Mouse (Mus musculus) urinary bladder, postnatal 14 days (tissue): ENCODE measurements around the gene Nedd1.

Experiments used
- DNase-seq: peaks from one replicate; pipeline ENCODE4 v3.0.0; 2021; ENCODE audit warnings: low spot score

The Nedd1 gene

DNA sequence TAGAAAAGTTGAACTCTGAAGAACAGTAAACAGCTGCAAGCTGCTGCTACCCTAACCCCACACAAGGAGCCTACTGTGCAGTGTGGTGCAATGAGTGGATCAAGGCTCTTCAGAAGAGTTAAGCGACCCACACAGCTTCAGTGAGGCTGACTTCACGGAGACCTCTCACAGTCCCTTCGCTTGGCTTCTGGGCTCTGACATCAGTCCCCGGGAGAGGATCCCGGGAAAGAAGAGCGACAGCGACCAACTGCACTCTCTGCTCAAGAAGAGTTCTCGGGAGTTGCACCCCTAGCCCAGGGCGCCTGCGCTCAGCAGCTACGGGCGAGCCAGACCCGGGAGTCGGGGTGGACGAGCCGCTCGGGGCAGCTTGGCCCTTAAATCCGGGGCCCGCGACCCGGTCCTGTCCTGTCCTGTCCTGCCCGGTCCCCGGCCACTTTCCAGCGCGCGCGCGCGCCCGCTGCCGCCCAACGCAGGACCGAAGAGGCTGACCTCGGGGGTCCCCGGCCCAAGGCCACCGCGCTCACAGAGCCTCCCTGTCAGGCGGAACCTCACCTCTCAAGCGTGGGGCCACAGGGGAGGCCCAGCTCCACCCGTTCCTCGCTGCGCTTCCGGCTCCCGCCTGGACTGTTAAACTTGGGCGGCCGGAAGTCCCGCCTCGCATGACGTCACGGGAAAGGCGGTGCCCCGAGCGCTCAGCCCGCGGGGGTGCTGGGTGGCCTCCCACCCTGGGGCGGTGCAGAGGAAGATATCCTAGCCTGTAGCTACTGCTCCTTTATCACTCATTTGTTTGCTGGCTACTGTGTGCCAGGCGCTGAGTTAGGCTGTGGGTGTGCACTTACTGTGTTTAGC is at the start of gene Nedd1:
TSS of gene Nedd1 (minus strand) at position 650 of the 849 bp plus-strand sequence.
- DNase-seq = peak; percentile 97

DNA sequence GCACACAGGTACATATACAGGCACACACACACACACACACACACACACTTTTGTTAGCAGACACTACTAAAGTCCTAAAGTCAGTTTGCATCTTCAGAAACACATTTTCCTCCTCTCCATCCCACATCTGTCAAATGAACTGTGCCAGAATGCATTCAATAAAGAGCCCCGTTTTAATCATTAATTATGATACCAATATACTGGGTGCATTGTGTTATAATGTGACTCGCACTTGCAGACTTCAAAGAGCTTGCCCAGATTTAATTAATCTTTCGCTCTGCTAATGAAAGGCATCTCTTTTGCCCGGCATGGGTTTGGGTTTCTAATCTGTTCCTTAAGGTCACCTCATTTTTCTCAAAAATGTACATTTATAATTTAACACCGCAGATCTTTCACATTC is 32.1 kb upstream of the Nedd1 start:
- DNase-seq = no peak

DNA sequence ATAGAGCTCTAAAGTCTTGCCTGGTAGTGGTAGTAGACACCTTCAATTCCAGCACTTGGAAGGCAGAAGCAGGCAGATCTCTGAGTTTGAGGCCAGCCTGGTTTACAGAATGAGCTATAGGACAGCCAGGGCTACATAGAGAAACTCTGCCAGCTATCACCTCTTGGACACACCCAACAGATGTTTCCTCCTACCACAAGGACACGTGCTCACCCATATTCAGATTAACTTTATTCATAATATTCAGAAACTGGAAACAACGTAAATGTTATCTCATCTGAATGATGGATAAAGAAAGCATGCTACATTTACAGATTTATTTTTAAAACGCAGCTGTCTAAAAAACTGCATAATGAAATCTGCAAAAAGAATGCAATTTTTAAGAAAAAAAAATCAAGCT is 8.1 kb upstream of the Nedd1 start:
- DNase-seq = no peak

DNA sequence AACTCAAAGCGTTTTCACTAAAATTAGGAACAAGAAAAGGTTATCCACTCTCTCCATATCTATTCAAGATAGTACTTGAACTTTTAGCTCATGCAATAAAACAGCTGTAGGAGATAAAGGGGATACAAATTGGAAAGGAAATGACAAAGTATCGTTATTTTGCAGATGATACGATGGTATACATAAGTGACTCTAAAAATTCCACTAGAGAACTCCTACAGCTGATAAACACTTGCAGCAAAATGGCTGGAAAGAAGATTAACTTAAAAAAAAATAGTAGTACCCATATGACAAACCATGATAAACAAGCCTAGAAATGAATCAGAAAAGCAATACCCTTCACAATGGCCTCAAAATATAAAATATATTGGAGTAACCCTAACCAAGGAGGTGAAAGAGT is 6.5 kb upstream of the Nedd1 start:
- DNase-seq = no peak

DNA sequence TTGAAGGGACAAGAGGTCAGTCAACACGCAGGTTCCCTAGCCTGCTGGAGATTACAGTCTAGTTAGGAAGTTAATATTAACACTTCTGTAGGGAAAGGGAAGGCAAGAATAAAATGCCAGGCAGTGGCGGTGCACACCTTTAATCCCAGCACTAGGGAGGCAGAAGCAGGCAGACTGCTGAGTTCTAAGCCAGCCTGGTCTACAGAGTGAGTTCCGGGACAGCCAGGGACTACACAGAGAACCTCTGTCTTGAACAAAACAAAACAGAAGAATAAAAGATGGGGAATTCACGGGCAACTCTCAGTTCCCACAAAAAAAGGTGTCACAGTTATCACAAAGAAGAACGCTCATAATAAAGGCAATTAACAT is 384 bp upstream of the Nedd1 start:
- DNase-seq = no peak

DNA sequence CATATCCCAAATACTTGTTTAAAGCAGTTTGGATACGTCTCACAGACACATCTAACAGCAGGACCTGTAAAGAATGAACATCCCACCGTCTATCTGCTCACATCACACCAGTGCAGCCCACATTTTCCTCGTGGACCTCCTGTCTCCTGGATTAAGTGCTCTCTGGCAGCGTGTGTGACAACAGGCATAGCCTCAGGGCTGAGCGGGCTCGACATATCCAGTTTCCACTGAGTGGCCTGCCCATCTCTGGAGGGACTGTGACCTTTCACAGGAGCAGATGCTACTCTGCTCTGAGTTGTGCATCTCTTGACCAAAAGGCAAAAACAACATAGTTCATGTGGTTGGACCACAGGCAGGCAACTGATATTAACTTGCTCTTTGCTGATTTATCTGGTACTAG is 23.2 kb downstream of the Nedd1 start:
- DNase-seq = no peak

DNA sequence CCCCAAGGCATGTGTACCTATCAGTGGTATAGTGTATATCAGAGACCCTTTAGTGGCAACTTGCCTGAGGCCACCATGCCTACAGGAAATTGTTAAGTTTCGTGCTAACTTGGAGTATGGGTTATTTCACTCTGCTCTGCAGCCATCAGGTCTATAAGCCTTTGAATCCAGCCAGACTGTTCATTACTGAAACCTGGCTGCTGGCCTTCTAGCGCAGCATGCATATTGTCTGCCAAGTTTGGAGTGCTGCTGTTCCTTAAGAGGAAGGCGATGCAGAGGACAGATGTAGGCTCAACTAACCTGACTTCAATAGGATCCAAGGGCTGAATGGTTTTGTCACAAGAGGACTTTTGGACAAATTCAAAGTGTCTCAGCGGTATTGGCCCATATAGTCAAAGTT is 47.2 kb downstream of the Nedd1 start:
- DNase-seq = no peak

DNA sequence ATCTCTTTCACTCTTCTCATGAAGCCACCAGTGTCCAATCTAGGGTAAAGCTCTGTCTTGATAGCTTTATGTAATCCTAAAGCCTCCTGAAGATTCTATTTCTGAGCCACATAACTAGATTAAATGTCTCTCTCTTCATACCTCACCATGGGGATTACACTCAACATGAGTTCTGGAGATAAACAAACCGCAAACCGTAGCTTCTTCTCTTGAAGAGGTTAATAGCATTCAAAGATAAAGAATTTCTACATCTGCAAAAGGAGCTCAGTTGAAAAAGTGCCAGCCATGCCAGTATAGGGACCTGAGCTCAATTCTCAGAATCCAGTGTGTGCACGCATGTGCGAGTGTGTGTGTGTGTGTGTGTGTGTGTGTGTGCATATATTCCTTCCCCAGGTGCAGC is 50.3 kb downstream of the Nedd1 start:
- no peak for DNase-seq

DNA sequence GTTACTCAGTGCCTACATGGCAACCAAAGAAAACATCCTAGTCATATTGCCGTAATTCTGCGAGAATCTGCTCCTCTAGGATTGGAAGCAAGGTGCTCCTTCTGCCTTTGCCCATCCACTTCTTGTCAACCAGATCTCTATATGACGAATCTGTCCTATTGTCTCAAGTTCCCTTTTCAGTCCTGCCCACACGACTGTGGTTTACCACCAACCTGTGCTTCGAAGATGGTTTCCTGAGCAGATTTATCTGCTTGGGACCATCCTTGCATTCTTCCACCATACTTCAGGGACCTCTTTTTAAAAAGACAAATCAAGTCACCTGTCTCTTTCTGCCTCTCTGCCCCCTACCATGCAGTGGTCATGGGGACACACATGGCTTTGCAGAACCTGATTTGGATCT is 56.9 kb downstream of the Nedd1 start:
- DNase-seq = no peak

DNA sequence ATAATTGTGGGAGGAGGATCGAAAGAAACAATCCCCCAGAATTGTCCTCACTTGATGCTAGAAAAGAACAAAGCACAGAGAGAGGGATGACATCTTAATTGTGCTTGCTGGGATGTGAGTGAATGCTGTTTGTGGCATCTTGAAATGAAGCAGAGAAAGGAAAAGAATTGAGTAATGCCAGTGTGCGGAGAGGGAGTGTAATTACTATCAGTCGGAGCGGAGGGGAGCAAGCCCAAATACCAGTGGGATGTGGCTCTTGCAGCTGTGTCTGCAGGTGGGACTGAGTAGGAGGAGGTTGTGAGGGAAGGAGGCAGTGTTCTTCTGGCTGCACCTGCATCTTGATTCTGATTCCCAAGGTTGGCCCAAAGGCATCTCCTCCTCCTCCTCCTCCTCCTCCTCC is 69.0 kb downstream of the Nedd1 start:
- DNase-seq = no peak

DNA sequence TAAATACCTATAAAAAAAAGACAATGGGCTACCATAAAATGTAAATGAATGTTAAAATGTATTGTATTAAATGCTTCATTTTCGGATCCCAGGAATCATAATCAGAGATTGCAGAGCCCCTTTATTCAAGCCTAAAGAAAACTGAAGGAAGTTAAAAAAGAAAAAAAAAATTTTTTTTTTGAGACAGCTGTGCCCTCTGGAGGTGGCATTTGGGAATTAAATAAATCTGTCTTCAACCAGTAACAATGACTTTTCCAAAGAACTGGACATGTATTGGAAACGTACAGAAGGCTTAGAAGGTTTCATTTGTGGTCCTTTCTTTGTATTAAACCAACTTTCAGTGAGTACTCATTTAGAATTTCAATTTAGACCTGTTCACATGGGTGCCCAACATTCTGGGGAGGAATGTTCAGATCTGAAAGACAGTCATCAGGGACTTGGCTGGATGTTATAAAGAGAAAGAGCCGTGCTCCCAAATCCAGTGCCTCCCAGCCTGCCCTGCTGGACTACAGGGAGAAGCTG is 69.8 kb downstream of the Nedd1 start:
- DNase-seq = no peak

DNA sequence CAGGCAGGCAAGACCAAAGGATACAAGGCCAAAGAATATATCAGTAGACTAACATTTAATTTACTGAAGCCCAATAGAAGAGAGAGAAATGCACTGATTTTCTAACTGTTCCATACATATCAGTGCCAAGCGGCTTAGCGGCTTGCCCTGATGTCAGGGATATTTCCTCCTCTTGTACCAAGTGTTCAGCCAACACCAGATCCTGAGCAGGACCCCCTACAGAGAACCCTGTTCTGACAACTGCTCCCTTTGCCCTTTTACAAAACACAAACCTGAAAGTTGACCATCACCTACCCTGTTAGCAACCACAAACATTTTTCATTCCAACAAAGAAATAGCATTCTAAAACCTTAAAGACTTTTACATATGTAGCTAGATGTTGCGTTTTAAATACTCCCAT is 71.0 kb downstream of the Nedd1 start:
- DNase-seq = no peak

DNA sequence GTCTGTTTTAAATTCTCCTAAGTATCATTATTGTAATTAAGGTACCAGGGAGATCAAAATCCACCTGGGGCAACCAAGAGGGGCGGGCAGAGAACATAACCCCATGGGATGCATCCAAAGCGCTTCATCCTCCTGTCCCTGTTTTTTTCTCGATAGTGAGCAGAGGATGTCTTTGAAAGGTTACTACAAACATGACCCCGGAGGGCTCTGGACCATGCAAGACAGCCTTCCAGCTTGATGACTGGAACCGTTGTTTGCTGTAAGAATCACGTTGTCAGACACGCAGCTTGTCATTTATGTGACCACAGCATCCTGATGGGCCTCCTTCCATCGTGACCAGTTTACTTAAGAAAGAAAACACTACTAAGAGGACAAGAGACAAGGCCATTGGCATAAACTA is 73.1 kb downstream of the Nedd1 start:
- DNase-seq = no peak

DNA sequence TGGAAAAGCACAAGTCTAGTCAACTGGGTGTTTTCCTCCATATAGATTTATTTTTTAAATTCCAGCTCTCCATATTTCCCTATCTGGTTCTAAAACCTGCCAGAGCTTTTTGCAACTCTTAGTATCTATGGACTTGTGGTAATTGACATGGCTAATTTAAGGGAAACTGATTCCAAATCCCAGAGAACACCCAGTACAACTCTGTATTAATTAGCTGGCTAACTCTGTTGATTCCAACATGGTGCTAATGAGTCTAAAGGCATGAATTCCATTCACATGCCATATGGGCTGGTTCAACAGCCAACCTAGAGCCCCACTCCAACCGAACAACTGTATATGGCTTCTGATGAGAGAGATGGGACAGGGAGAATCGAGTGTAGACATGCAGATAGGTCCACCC is 74.5 kb downstream of the Nedd1 start:
- no peak for DNase-seq

DNA sequence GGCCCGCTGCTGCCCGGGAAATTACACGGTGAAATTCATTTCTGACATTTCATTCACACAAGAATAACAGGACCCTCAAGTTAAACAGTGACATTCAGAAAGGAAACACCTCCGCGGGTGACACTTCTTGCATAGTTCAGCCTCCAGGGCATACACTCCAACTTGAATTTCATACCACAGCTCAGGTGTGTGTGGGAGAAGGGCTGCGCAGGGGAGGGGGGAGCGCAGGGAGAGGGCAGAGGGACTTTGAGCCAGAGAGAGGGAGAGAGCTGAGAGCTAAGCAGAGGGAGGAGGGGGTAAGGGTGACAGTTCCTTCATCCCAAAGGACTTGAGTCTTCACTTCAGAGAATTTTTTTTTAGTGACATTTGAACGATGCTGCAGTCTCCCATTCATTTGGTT is 78.2 kb downstream of the Nedd1 start:
- no peak for DNase-seq

DNA sequence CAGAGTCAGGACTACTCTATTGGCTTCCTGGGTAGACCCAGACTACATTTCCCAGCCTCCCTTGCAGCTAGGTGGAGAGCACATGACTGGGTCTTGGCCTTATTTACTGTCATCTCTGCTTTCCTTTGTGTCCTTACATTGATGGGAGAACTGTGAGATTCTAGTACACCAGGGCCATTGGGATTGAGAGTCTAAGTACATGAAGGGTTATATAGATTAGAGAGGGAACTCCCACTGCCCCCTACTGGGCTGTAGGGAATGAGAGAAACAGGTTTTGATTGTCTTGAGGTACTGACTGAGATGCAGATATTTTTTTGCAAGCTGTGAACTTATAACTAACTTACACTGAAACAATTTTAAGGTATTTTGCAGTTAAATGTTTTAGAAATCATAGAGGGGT is 81.2 kb downstream of the Nedd1 start:
- peak; percentile 12 for DNase-seq
